Mouse (Mus musculus) small intestine, adult 2 months (tissue): Measurements from ENCODE around the gene Pde4d. TPM values are rescaled to one million over a fixed set of nuclear protein-coding genes. Genes with fewer than 3 reads are reported as not detected.

Experiments used
- H3K27ac ChIP-seq: fragments of 200-500 bp; 2 replicates; pipeline ENCODE4 v1.5.1; 2012; ENCODE audit warnings: low read depth, low read length, control low read depth, inconsistent platforms; ENCODE audit not compliant: insufficient read depth
- H3K27me3 ChIP-seq: fragments of 200-500 bp; 2 replicates; pipeline ENCODE4 v1.6.1; 2012; ENCODE audit warnings: mild to moderate bottlenecking, moderate library complexity, low read length, inconsistent platforms; ENCODE audit not compliant: control insufficient read depth, insufficient read depth
- H3K36me3 ChIP-seq: fragments of 200-500 bp; 2 replicates; pipeline ENCODE4 v1.6.1; 2012; ENCODE audit warnings: mild to moderate bottlenecking, low read length, control low read depth, inconsistent platforms; ENCODE audit not compliant: control insufficient read depth, insufficient read depth
- H3K4me1 ChIP-seq: fragments of 200-500 bp; 2 replicates; pipeline ENCODE4 v1.6.1; 2012; ENCODE audit warnings: low read length, inconsistent platforms, mixed read lengths; ENCODE audit not compliant: control insufficient read depth, insufficient read depth, insufficient read length
- H3K4me3 ChIP-seq: fragments of 200-500 bp; 2 replicates; pipeline ENCODE4 v1.5.1; 2012; ENCODE audit warnings: low read depth, mild to moderate bottlenecking, control low read depth, inconsistent platforms, low read length, moderate library complexity
- CTCF ChIP-seq: fragments of 200-500 bp; IDR thresholded peaks from 2 replicates; pipeline ENCODE4 v1.5.1; 2012; ENCODE audit warnings: low read depth, mild to moderate bottlenecking, control low read depth, inconsistent platforms, low read length, moderate library complexity, mixed read lengths; ENCODE audit not compliant: insufficient replicate concordance, insufficient read length; ENCODE audit errors: extremely low read depth
- POLR2A ChIP-seq: fragments of 200-500 bp; IDR thresholded peaks from 2 replicates; pipeline ENCODE4 v1.6.1; 2012; ENCODE audit warnings: low read depth, mild to moderate bottlenecking, control low read depth, inconsistent platforms, low read length, moderate library complexity
- WGBS: fragments of 180-500 bp; shearing (Covaris S2); methylation state at CpG from one replicate; pipeline ENCODE4 v1.1.7; 2018; 5-methylcytosine and 5-hydroxymethylcytosine counted together
- polyA plus RNA-seq: library from polyadenylated mRNA; depleted of rRNA; stranded (reverse); fragments of >200 nt; gene quantifications from 2 replicates; pipeline ENCODE4 v1.2.3, GENCODE M21; 2012

Gene Pde4d
- polyA plus RNA-seq, 1 experiment: 8.4 TPM

GRCm38 (mm10) chr13:109551836-109552235, 1102.1 kb downstream of the Pde4d start:
- H3K4me3 ChIP-seq: no peak overlapping the region
- 67% methylated on average over 3 of the region's 3 CpGs for WGBS
- H3K27me3 ChIP-seq: no peaks in the 10 kb centered on the region
- H3K27ac ChIP-seq: no peak overlapping the region
- TF ChIP-seq CTCF: no peak
- no peak for TF ChIP-seq POLR2A
- H3K36me3 ChIP-seq: no peaks in the 10 kb centered on the region
- H3K4me1 ChIP-seq: peaks cover 4% of the 10 kb centered on the region

GRCm38 (mm10) chr13:109555513-109555912, 1105.8 kb downstream of the Pde4d start:
- Histone ChIP-seq H3K4me3 (no peak overlapping the region), H3K27ac (no peak overlapping the region), H3K4me1 (no peaks in the 10 kb centered on the region), H3K36me3 (no peaks in the 10 kb centered on the region), H3K27me3 (no peaks in the 10 kb centered on the region)
- TF ChIP-seq POLR2A: no peak
- TF ChIP-seq CTCF: no peak
- whole genome bisulfite sequencing: 54% methylated on average over 5 of the region's 5 CpGs

- H3K27ac ChIP-seq: no peak overlapping the region
- H3K36me3 ChIP-seq: no peaks in the 10 kb centered on the region
- H3K4me1 ChIP-seq: no peaks in the 10 kb centered on the region
- 92% methylated on average over 4 of the region's 4 CpGs for WGBS
- H3K27me3 ChIP-seq: no peaks in the 10 kb centered on the region
- H3K4me3 ChIP-seq: no peak overlapping the region
- TF ChIP-seq POLR2A: no peak
Observed at GRCm38 (mm10) chr13:109556853-109557252, 1107.1 kb downstream of the Pde4d start.

- H3K4me3 ChIP-seq: no peak overlapping the region
- TF ChIP-seq CTCF: no peak
- TF ChIP-seq POLR2A: no peak
- H3K27ac ChIP-seq: no peak overlapping the region
- 73% methylated on average over 12 of the region's 12 CpGs for WGBS
- H3K4me1 ChIP-seq: no peaks in the 10 kb centered on the region
- H3K27me3 ChIP-seq: no peaks in the 10 kb centered on the region
- H3K36me3 ChIP-seq: no peaks in the 10 kb centered on the region
Observed at GRCm38 (mm10) chr13:109558341-109559257, 1108.9 kb downstream of the Pde4d start.

DNA sequence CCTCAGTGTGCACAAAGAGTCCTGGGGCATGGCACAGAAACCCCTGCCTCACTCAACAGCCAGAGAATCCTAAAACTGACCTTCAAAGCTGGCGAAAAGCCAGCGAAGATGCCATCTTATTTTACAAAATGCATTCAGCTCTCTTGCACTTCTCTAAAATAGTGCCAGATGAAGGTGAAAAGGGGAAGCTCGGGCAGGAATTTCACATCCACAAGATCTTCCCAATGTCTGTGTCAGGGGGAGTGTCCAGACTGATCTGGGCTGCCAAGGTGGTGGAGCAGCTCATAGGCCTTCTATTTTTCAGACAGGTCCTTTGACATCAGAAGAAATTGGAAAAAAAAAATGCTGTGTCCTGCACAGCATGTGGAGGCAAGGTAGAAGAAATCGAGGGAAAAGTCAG, 1110.5 kb downstream of the Pde4d start:
- Histone ChIP-seq H3K27ac (no peak overlapping the region), H3K4me3 (no peak overlapping the region), H3K36me3 (no peaks in the 10 kb centered on the region), H3K27me3 (no peaks in the 10 kb centered on the region), H3K4me1 (no peaks in the 10 kb centered on the region)
- 88% methylated on average over 4 of the region's 4 CpGs for WGBS
- TF ChIP-seq POLR2A: no peak
- no peak for TF ChIP-seq CTCF

DNA sequence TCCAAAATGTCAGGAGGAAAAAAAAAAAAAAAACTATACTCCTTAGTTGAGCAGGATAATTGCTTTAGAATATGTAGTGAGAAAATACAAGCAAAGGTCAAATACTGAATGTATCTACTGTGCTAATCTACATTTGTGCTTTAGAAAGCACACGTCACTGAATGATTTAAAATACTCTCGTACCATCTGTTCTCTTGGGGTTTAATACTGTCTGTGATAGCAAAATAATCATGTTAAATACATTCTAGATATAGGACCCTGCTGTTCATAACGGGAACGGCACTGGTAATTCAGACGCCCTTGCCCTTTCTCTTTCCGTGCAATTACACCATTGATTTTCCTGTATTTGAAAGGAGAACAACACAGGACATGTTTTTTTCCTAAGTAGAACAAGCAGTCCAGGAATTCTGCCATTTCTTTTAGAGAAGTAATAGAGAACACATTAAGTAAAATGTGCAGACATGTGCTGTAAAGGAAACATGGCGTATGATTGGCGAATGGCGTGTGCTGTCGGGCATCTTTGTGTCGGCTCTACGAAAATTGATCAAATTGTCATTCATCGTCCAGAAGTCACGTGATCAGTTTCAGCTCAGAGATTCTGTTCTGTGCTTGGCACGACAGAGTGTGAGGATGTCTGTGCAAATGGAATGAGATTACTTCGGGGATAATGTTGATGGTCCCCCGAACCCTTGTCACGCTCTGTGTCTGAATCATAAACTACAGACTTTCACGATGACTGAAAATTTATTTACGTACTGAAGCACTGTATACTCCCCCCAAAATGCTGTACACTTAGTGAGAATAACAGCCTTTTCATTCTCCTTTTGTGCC, 1119.1 kb downstream of the Pde4d start:
- Histone ChIP-seq H3K4me3 (no peak overlapping the region), H3K36me3 (no peaks in the 10 kb centered on the region), H3K27ac (no peak overlapping the region), H3K4me1 (no peaks in the 10 kb centered on the region), H3K27me3 (no peaks in the 10 kb centered on the region)
- no peak for TF ChIP-seq CTCF
- WGBS: 90% methylated on average over 20 of the region's 20 CpGs

GRCm38 (mm10) chr13:109569491-109569890, 1119.7 kb downstream of the Pde4d start:
- Histone ChIP-seq H3K36me3 (no peaks in the 10 kb centered on the region), H3K4me3 (no peak overlapping the region), H3K27me3 (no peaks in the 10 kb centered on the region), H3K4me1 (no peaks in the 10 kb centered on the region), H3K27ac (no peak overlapping the region)
- TF ChIP-seq POLR2A: no peak
- no peak for TF ChIP-seq CTCF
- WGBS: 79% methylated on average over 5 of the region's 5 CpGs
